Mouse (Mus musculus) stomach, postnatal 0 days (tissue): ENCODE data around the gene Aldh3b3.

ENCODE experiments used
- CTCF ChIP-seq: IDR thresholded peaks from 2 replicates; pipeline ENCODE4 v1.5.1; 2016; ENCODE audit warnings: antibody characterized with exemption, low read depth, mild to moderate bottlenecking, moderate library complexity
- EP300 ChIP-seq: optimal IDR thresholded peaks from 2 replicates; pipeline ENCODE3; 2016; ENCODE audit warnings: antibody characterized with exemption

DNA sequence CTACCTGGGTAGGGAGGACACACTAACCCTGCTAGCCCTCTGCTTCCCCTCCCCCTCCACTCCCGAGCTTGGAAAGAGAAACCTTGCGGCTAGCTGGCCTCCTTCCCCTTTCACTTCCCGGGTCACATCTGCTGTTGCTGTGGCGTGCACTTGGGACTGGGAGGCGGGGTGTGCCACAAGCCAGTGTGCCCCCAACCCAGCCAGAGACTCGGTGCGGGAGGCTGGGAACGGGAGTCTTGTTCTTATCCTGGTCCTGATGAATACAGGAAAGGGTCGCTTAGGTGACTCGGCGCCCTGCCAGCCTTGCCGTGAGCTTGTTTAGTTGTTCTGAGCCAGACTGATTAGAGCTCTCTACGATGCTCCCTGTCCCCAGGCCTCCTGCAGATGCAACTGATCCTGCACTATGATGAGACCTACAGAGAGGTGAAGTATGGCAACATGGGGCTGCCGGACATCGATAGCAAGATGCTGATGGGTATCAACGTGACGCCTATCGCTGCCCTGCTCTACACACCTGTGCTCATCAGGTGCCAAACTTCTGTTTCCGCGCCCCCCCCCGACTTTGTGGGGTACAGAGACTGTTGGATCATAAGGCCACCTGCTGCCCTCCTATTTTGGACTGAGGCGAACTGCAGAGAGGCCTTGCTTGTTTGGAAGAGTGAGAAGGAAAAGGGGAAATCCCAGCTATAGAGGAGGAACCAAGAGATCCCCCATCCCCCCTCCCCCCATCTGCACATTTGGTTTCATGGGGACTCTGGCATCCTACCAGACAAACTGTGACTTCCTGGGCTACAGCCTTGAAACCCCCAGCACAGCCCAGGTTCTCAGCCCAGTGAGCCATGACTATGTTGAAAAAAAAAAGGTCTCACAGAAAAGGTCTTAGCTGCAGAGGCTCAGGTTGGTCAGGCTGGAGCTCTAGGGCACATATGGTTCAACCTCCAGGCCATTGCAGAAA lies 22.3 kb upstream of the Aldh3b3 start:
- TF ChIP-seq CTCF, result no peak
- TF ChIP-seq EP300, result no peak
